In genomic region chr17:62816879-62817278, GRCm38 (mm10) we compare ENCODE assay signal across 18 mouse cellular contexts.
"Had no signal": no experiment of that assay in that cellular context is flagged by ENCODE, and none has a peak within 500 bp of the region (broad histone marks: within the 10 kb centered on the region; RNA-seq: fewer than 3 reads in every experiment).

No protein-coding gene starts in this region.

- H3K9ac ChIP-seq: liver, embryonic 13.5 days; midbrain, embryonic 12.5 days; stomach, embryonic 15.5 days had no signal

- H3K27ac ChIP-seq: left cerebral cortex, adult 2 months; liver, embryonic 13.5 days; midbrain, embryonic 12.5 days; stomach, embryonic 15.5 days had no signal

- ATAC-seq: inflammation-experienced regulatory T-cells, adult 6 months; intestine, embryonic 16.5 days had no signal

- DNase-seq: kidney, adult 18-20 months; kidney, adult 9 months; kidney, postnatal 25 days; layer of hippocampus, postnatal 36 days; liver, embryonic 13.5 days; lung, adult 2 months; lung, postnatal 14 days; lung, postnatal 4 days; retina, postnatal 1 day; right cerebral cortex, postnatal 25 days; spleen, adult 18-20 months; thymus, postnatal 25 days had no signal

- H3K4me3 ChIP-seq: left cerebral cortex, adult 2 months; liver, embryonic 13.5 days; megakaryocyte, embryonic 14.5 days; midbrain, embryonic 12.5 days; stomach, embryonic 15.5 days had no signal

- H3K27me3 ChIP-seq: liver, embryonic 13.5 days; megakaryocyte, embryonic 14.5 days; stomach, embryonic 15.5 days had no signal

- H3K4me2 ChIP-seq: liver, embryonic 13.5 days; midbrain, embryonic 12.5 days; stomach, embryonic 15.5 days had no signal

- H3K4me1 ChIP-seq: megakaryocyte, embryonic 14.5 days had no signal

- H3K36me3 ChIP-seq: liver, embryonic 13.5 days; midbrain, embryonic 12.5 days; stomach, embryonic 15.5 days had no signal

- H3K9me3 ChIP-seq: liver, embryonic 13.5 days; midbrain, embryonic 12.5 days; stomach, embryonic 15.5 days had no signal
